Mouse (Mus musculus) splenic B cell, adult 2 months (primary cell): ENCODE results near the gene Cmtm4.

Experiments used
- DNase-seq: peaks from one replicate; pipeline ENCODE4 v3.0.0-alpha.2; 2011; ENCODE audit warnings: low read depth, low spot score
- H3K27me3 ChIP-seq: 2 replicates; pipeline ENCODE4 v1.6.1; 2012; ENCODE audit warnings: mild to moderate bottlenecking, low read length, moderate library complexity, mixed read lengths; ENCODE audit not compliant: control insufficient read depth, poor library complexity, insufficient read depth, severe bottlenecking
- H3K36me3 ChIP-seq: 2 replicates; pipeline ENCODE4 v1.6.1; 2012; ENCODE audit warnings: mild to moderate bottlenecking, low read length, moderate library complexity, mixed read lengths; ENCODE audit not compliant: control insufficient read depth, poor library complexity, insufficient read depth, severe bottlenecking

Gene Cmtm4

GRCm38 (mm10) chr8:104427703-104428102, 32.1 kb upstream of the Cmtm4 start:
- Histone ChIP-seq H3K27me3 (no peaks in the 10 kb centered on the region), H3K36me3 (peaks cover 15% of the 10 kb centered on the region)
- DNase-seq, result no peak

- DNase-seq, result no peak
- no peaks in the 10 kb centered on the region for H3K27me3 ChIP-seq
- H3K36me3 ChIP-seq, result peaks cover 8% of the 10 kb centered on the region
These were observed 26.7 kb upstream of the Cmtm4 start for GRCm38 (mm10) chr8:104422313-104422712.

- no peaks in the 10 kb centered on the region for H3K36me3 ChIP-seq
- no peaks in the 10 kb centered on the region for H3K27me3 ChIP-seq
- no peak for DNase-seq
These were observed 20.4 kb upstream of the Cmtm4 start for GRCm38 (mm10) chr8:104416022-104416421.

- no peaks in the 10 kb centered on the region for H3K36me3 ChIP-seq
- H3K27me3 ChIP-seq, result no peaks in the 10 kb centered on the region
- DNase-seq, result no peak
These were observed 18.6 kb upstream of the Cmtm4 start for GRCm38 (mm10) chr8:104414204-104414603.

- Histone ChIP-seq H3K36me3 (no peaks in the 10 kb centered on the region), H3K27me3 (no peaks in the 10 kb centered on the region)
- DNase-seq, result no peak
These were observed 18.2 kb upstream of the Cmtm4 start for GRCm38 (mm10) chr8:104413770-104414169.

DNA sequence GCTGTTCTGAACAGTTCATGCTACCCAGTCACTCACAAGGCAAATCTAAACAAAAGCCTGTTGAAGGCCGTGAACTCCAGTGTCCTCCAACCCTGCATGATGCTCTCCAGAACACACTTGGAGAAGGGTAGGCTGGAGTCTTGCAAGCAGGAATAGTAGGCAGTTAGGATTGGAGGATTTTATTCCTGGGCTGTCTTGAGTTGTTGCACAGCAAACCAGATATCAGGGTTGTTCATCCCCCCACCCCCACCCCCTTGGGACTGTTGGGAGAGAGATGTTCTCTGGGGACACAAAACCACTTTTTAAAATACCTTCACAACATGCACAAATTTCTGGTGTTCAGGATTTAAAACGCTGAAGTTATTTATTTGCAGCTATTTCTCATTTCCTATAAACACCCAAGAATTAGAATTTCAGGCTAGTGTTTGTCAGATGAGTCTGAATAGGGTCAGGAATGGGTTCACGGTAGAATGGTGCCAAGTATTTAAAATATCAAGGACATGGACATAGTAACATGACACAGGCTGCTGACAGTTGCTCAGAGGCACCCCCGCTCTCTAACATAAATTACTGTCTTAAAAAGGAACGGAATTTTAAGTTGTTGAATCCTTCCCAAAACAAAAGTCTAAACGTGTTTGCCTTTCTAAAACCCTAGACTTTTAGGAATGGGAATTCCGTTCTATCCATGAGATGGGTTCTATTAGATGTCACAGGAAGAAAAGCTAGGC, 17.4 kb upstream of the Cmtm4 start:
- no peaks in the 10 kb centered on the region for H3K36me3 ChIP-seq
- no peaks in the 10 kb centered on the region for H3K27me3 ChIP-seq
- DNase-seq, result no peak

DNA sequence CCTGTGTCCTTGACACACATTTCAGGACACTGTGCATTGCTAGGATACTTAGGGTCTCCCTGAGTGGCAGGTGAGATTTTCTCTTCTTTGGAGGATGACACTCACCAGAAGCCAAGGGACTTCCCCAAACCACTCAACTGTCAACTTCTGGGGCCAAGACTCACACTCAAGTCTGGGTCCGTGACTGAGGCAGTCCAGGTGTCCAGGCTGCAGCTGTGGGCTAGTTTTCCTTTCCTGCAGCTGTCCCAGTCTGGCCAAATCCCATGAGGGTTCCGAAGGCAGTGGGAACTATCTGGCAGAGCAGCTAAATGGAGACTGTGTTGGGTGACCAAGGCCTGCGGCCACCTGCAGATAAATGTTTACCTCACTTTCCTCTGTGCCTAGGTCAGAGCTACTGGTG, 16.4 kb upstream of the Cmtm4 start:
- Histone ChIP-seq H3K27me3 (no peaks in the 10 kb centered on the region), H3K36me3 (no peaks in the 10 kb centered on the region)
- peak; percentile 28 for DNase-seq

GRCm38 (mm10) chr8:104411468-104411867, 15.9 kb upstream of the Cmtm4 start:
- DNase-seq, result no peak

GRCm38 (mm10) chr8:104410628-104411273, 15.1 kb upstream of the Cmtm4 start:
- Histone ChIP-seq H3K36me3 (no peaks in the 10 kb centered on the region), H3K27me3 (no peaks in the 10 kb centered on the region)
- DNase-seq, result no peak

More at GRCm38 (mm10) chr8:104411468-104411867, 15.9 kb upstream of the Cmtm4 start:
- Histone ChIP-seq H3K36me3 (no peaks in the 10 kb centered on the region), H3K27me3 (no peaks in the 10 kb centered on the region)

DNA sequence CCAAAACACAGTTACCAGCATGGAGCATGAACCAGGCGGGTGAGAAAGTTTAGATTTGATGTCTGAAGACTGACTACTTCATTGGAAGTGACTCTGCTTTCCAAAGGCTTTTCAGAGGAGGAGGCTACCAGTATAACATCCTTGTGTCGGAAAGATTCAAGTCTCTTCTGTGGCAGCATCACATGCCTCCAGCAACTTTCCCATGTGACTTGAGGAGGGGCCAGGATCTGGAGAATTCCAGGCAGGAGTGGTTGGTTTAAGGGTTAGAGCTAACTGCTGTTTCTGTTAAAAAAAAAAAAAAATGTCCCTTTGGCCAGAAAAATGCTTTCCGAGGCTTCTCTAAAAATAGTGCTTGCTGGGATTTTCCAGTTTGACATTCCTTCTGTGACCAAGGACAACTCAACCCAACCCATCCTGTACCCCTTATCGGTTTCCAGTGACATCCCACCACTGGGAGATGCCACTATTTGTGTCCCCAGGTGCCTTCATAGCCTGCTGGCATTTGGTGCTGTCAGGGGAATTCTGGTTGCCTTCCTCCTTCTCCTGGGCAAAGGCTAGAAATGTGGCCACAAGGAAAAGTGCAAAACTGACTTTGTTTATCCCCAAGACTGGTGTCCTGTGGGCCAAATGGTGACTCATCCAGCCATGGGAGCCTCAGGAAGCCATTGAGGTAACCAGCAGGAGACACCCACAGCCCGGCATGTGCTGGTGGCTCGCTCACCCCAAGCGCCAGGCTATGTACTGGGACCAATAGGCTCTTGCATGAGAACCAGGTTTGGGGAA, 12.9 kb upstream of the Cmtm4 start:
- H3K27me3 ChIP-seq, result no peaks in the 10 kb centered on the region
- H3K36me3 ChIP-seq, result no peaks in the 10 kb centered on the region
- no peak for DNase-seq

DNA sequence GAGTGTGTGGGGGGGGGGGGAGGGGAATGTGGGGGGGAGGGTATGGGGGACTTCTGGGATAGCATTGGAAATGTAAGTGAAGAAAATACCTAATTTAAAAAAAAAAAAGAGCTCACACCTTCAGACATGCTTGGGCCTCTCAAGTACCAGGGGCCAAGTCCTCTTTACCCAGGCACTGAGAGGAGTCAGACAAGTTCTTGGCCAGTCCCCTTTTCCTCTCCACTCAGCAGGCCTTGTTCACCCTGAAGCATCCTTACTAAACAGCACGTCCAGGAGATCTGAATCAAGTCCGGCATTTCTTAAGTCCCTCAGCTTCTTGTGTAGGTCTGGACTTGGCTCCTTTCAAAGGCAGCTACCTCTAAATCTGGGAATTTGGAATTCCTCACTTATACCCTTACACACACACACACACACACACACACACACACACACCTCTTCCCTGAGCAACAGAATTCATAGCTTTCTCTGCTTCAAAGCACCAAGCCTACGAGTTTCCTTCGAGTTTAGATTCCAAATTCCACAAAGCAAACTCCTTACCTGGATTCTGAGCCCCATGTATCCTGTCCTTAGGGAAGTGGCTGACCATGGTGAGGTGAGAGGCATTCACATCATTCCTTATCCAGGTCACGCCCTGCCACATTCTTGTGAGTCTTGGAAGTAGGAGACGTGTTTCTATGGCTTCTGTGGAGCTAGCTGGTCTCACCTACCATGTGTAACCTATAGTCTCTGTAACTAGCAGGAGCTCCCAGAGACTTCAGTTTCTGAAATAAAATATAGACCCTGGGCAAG, 10.9 kb upstream of the Cmtm4 start:
- Histone ChIP-seq H3K27me3 (no peaks in the 10 kb centered on the region), H3K36me3 (no peaks in the 10 kb centered on the region)
- no peak for DNase-seq

DNA sequence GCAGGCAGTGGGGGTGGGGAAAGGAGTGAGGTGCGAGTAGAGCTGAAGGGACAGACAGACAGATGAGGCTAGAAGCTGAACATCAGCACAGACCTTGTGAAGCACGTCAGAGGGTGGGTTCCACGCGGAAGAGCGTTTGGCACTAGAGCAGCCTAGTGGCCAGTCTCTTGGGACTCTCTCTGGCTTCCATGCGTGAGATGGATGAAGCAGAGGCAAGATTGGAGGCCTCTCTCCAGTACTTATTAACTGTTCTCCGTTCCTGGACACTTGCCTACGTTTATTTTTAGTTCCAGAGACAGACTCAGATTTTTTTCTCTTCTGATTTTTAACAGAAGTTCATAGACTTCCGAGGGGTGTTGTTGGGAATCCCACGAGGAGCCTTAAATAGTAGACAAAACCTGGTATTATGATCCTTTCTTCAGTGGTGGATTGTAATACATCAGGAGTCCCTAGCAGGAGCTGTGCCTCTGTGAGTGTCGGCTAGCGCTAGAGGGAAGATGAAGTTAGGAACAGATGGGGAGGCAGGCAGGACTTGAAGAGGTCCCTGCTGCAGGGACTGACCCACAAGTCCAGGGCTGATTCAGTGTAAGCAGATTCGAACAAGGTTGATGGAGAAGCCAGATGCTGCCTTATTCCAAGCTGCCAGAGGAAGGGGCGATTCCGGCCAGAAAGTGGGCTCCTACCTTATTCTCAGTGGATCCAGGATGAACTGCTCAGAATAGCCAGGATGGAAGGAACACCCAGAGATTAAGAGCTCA, 10.0 kb upstream of the Cmtm4 start:
- Histone ChIP-seq H3K36me3 (no peaks in the 10 kb centered on the region), H3K27me3 (no peaks in the 10 kb centered on the region)
- DNase-seq, result no peak

GRCm38 (mm10) chr8:104403596-104403995, 8.0 kb upstream of the Cmtm4 start:
- Histone ChIP-seq H3K27me3 (no peaks in the 10 kb centered on the region), H3K36me3 (no peaks in the 10 kb centered on the region)
- no peak for DNase-seq
